Mouse (Mus musculus) cerebellum, adult 8-10 months (tissue): Measurements from ENCODE around the gene Il34.

ENCODE experiments used
- DNase-seq: peaks from one replicate; pipeline ENCODE4 v3.0.0; 2022

The Il34 gene

DNA sequence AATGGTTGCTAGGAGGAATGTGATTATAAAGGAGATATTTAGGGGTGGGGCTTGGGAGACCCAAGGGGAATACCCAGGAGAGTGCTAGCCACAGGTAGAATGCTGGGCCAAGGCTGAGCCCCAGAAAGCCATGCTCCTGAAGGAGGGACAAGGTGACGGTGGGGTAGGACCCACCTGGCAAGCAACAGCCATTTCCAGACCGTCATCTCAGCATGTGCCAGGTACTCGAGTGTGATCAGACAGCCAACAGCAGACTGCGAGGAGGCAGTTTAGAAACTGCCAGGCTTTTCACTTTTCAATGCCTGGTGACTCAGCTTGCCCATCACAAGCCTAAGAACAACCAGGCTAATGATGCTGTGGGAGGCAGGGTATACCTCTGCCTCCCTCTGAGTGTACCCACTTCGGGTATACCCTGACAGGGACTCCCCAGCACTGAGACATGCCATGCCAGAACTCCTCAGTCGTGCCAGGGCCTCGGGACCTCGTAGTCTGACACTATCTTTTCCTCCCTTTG is 74.3 kb downstream of the Il34 start:
- DNase-seq = peak; percentile 21

DNA sequence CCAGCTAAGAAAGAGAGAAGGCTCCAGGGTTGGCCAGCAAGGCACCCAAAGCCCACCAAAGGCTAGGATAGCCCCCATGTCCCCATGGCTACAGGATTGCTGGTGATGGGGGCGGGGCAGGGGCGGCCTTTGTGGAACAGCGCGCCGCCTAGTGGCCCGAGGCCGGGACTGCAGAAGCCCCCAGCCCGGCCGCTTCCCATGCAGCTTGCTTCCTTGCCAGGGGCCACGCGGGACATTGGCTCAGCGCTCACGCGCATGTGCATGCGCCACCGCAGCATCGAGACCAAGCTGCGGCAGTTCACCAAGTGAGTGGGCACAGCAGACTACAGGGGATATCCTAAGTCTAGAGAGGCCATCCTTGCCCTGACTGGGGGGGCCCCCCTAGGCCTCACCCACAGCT is 78.8 kb downstream of the Il34 start:
- DNase-seq = peak; percentile 72

DNA sequence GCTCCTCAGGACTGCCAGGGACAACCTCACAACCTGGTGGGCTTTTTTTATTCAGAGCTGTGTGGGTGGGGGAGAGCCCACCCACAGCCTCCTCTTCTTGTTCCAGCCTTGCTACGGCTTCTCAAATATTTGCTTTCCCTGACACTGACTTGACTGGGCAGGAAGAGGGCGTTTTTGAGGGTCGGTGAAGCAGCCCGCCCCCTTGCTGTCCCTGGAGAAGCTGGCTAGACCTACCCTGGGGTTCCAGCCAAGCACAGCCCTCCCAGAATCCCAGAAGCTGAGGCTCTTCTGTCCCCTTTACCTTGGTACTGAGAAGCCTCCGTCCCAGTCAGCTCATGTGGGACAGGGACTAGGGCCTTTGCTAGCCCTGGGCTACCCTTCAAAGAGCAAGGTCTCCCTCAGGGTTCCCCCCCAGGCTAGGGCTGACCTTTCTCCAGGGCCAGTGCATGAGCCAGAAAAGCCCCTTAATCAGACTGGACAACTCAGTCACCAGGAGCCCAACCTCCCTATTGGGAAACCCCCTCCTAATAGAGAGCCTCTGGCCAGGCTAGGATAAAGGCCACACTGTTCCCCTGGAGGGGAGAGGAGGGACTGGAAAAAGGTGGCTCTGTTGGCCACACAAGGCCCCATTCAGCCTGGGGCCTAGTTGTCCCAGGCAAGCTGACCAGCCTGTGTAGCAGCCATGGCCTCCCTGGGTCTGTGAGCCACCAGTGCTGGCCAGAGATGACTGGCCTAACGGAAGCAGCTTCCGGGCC is 80.5 kb downstream of the Il34 start:
- DNase-seq = no peak

DNA sequence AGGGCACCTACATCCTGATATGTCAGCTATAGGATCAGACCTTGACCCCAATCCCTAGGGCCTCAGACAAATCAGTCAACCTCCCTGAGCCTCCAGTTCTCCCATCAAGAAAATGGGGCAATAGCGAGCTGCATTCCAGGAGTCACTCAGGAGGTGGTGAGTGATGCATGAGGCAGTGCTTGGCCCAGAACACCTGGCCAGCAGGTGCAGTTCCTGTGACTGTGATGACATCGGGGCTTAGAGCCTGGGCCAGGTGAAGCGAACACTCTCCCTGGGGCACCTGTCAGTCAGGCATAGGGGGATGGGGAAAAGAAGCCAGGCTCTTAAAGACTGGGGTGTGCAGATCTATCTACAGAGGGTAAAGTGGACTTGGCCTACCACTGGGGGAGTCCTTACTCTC is 81.2 kb downstream of the Il34 start:
- DNase-seq = no peak

DNA sequence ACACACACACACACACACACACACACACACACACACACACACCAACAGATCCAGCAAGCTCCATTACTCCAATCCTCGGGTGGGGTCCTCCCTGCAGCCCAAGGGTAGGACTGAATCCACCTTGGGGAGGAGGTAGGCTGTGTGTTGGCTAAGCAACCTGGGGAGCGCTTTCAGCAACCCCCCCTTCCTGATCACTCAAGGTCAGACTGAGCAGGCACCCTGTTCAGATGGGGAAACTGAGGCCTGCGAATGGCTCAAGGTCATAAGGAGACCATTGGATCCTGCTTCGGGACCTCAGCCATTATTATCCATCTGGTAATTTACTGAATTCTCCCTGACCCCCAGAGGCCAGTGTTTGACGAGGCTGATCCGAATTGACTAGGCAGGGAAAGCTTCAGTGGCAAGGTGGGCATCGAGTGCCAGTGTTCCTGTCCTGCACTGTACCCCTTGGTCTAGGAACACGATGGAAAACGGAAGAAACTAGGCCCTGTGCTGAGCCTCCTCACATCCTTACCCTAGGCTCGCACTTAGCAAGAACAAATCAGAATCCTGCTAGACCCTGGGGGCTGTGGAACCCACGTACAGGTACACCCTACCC is 83.2 kb downstream of the Il34 start:
- DNase-seq = no peak

DNA sequence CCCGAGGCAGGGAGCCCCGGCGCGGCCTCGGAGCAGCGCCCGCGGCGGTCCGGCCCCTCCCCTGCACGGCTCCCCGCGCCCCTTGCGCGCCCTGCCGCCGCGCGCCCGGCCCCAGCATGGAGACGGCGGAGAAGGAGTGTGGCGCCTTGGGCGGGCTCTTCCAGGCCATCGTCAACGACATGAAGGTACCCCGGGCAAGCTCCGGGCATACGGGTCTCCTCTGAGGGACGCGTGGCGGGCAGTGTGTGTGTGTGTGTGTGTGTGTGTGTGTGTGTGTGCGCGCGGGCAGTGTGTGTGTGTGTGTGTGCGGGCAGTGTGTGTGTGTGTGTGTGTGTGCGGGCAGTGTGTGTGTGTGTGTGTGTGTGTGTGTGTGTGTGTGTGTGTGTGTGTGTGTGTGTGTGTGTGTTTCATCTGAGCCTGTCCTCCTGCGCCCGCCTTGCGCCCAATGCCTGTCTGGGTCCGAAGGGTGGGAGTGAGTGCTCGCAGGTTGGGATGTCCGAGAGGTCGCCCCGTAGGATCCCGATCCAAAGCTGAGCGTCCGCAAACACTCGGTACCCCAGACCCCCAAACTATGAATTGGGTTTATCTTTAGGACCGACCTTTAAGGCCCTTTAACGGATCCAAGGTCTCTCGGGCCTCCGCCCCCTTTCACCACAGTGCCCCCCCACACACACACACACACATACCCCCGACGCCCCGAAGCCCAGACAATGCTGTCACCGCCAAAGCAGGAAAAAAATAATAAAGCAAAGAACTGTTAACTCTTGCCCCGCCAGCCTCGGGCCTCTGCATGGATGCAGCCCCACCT is 83.9 kb downstream of the Il34 start:
- no peak for DNase-seq

DNA sequence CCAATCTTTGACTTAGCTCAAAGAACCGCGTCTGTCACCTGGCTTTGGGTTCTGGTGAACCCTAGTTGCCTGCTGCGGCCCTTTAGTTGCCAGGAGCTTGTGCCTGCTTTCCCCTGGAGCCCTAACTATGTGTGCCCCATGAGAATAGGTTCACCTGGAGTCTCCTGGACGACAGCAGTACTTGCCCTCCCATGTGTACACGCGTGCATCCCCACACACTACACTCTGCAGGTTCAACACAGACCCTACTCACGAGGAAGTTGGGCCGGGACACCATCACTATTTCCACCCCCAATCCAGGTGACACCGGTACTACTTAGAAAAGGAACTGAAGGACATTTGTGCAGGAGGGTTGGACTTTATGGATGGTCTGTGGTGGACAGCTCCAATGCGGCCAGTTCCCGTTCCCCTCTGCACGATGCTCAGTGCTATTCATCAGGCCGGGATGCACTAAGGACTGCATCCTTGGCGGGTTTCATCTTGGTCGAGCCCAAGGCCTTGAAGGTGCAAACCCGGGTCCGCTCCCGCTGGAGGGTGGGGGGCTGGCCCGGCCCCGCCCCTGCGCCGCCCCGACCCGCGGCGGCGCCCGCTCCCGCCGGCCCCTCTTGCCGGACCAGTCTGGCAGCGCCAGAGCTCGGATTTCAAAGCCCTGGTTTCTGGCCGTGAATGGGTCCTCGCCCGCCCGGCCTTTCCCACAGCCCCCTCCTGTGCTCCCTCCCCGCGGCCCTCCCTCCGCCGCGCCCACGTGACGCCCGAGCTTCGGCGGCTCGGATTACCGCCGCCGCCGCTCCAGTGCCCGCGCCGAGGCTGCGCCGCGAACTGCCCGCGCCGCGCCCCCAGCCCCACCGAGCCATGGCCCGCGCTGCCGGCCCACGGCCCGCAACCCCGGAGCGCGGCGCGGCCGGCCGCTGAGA is 84.8 kb downstream of the Il34 start, which contains the start of gene Mtss1l:
Gene Mtss1l, plus strand, starts transcription at position 792 of the 914 bp plus-strand sequence.
- peak; percentile 80 for DNase-seq

DNA sequence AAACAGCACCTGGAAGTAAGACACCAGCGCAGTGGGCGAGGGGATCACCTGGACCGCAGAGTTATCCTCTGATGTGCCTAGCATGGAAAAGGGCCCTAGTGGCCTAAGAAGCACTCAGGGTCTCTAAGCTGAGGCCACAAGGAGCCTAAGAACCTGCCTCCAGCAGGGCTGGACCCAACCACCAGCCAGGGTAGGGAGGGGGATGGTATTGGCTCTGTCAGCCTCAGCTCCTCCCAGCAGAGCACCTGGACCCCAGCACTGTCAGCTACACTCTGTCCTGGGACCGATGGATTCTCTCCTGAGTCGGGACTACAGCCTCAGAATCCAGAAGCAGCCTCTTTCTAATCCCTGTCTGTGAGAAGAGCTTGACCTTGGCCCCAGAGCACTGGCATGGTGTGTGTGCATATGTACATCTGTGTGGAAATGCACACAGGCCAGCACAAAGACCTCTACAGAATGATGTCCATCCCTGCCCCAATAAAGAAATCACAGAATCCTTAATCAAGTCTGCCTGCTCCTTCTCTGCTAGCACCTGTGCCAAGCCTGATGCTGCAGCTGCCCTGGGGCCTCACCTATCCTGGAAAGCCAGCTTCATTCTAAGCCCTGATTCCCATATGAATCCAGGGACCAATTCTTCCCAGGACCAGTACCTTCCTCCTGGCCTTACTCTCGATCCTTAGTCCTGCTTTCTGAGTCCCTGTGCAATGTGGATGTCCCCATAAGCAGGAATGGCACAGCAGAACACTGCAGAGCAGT is 85.6 kb downstream of the Il34 start:
- DNase-seq = no peak

DNA sequence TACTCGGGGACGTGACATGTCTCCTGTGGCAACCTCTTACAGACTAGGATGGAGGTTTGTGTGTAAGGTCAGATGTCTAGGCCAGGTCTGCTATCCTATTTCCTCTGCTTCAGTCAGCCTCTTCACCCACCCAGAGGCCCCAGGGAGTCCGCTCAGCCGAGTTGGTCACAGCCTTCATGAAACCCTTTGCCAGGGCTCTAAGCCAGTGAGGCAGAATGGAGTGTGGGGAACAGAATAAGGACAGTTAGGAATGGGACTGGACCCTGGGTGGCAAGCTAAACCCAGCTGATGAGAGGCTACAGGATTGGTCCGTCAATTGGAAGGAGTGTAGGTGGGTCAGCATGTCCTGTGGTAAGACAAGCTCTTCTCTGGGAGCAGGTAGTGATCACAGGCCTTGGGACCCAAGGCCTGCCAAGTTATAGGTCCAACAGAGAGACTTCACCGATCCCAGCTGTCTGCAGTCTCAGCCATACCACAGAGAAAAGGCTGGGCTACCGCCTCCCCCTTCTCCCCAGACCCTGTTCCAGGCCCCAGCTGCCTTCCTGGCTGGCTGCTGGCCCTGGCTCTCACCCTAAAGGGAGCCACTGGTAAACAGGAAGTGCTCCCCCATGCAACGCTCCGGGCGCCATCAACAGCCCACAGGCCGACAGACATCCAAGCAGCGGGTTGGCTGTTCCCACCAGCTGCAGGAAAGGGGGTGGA is 86.6 kb downstream of the Il34 start:
- DNase-seq = no peak

DNA sequence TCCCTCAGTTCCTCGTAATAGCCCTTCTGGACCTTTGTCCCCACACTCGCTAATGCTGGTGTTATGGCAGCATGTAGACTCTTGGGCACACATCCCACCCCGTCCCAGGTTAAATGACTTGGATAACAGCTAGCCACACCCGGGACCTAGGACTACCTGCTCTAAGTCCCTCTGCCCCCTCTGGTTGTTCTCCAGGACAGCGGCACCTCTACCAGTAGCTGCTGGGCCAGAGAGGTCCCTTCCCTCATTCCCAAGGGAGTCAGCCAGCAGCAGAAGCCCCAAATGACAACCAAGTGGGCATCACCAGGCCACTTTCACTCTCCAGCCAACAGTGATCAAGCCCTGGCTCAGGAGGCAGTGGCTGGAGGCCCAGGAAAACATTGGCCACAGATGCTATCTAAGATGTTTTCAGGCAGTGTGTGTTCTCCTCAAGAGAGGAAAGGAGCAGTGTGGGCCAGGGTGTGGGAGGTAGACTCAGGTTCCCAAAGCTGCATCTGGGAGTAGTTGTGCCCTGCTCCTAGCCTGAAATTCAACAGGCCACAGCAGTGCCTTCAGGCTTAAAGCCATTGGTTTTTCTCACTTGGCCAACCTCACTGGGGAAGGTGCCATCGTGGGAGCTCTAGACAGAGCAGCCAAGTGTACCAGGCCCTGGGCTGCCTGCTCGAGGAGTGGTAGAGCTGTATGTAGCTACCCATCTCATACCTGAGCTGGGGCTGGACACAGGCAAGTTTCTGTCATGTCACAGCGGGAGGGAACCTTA is 87.3 kb downstream of the Il34 start:
- no peak for DNase-seq

DNA sequence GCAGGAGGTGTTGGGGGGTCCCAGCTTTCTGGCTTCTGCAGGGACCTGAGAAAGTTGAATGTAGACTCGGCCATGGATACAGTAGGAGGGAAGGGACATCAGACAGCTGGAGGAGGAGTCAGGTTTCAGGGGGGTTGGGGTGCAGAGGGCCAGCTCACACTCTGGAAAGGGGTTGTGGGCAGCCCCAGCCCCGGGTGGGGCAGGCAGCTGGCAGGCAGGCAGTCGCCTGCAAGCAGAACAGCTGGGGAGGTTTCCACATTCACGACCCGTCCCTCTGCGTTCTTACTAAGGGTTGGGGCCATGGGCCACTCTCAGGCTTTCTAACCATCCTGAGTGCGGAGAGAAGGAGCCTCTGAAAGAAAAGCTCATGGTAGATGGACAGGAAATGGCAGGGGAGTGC is 88.6 kb downstream of the Il34 start:
- DNase-seq = no peak

DNA sequence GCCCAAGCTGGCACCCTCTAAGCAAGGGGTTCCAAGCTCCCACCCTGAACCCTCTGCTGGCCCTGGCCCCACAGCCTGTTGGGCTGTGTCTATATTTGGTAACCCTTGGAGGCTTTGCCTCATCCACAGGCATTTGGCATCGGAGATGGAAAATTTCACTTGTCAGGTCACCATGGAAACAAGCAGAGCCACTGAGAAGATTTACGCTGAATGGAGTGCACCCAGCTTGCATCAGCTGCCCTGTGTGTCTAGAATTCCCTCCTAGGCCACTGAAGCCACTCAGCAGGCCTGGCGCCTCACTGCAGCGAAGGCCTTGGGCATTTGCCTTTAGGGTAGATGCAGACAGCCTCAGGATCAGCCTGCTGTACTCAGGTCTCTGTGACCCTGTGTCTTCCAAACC is 89.6 kb downstream of the Il34 start:
- DNase-seq = peak; percentile 72

DNA sequence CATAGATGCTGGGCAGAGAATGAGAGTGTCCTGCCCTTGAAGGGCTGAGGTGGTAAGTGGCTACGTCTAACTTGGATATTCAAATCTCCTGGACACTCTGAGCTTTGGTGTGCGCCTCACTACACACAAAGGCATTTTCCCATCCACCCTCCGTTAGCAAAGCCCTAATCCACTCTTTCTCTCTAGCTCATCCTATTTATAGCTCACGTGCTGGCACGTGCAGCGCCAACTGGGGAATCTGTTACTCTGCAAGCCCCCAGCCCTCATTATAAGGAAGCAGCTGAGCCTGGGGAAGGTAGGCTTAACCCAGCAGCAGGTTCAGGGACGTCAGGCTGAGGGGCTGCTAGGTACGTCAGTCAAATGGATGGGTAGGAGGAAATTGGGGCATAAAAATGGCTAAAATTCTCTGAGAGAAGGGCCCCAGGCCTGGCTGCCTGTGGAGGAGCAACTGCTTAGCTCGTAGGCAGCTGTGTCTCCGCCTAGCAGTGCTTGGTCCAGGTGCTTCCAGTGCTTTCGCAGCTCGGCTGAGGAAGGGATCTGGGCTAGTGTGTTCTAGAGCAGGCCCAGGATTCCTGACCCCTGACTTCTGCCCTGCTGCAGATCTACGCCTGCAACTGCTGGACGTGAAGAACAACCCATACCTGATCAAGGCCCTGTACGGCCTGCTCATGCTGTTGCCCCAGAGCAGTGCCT is 90.8 kb downstream of the Il34 start:
- no peak for DNase-seq

DNA sequence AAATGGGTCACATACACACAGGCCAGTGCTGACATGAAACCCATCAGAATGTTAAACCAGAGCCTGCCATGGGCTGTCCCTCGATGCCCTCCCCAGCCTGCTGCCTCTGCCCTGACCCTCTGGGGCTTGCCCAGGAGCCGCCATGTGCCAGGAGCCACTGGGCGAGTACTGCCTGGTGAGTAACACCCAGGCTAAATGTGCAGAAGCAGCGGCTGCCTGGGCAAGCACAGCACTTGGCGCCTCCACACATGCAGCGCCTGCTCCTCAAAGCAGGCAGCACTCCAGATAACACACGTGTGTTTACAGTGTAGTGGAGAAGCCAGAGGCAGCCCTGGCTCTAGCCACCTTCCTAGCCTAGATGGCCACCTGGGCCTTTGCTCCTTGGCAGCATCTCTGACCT is 92.7 kb downstream of the Il34 start:
- DNase-seq = no peak

DNA sequence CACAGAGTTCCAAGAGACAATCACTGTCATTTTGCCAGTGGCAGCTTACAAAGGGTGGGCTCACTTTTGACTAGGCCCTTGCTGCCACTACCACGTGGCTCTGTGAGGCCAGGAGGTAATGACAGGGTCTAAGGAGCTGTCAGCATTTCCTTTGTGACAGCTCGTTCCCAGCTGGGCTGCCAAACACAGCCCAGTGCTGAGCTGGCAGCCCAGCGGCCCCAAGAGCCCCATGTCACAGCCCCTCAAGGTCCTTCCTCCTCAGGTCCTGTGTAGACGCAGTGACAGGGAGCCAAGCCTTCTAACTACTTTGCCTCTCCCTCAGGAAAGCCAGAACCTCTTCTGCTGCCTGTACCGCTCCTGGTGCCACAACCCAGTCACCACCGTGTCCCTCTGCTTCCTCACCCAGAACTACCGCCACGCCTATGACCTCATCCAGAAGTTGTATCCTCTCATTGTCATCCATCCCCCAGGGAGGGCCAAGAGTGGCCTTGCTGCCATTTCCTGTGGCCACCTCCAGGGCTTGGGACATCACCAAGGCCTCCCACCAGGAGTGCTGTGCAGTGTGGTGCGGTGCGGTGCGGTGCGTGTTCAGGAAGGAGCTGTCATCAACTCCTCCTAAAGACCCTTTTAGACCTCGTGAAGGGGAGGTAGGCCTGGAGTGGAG is 94.3 kb downstream of the Il34 start:
- DNase-seq = no peak

DNA sequence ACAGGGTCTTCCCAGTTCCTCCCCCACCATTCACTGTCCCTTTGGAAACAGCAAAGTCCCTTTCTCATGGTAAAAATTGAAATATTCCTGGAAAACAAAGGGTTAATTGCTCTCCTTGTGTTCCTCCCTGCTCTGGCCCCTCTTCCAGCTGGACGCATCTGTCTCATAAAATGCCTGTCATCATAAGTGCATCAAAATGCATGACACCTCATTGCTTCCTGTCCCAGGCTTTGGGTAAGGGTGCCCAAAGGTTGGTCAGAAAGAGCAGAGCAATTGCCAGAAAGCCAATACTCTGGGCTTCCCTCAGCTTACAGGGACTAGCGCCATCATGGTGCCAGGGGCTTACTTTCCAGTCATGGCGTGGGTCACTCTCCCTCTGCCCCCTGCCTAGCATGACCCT is 95.1 kb downstream of the Il34 start:
- DNase-seq = no peak

DNA sequence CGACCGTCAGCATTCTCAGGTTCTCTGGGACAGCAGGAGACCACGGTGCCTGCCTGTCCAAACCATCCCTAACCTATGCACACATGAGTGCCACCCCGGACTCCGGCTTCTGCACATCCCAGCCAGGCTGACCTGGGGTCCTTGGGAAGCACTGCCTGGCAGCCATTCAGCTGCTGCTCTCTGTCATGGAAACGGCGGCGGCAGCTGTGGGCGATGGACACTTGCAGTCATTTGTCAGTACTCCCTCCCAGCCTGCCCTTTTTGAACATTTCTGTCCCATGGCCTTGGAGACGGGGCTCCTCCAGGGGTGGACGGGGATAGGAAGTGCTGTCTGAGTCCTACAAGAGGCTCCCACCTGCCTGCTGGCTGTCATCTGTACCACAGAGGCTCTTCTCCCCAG is 97.3 kb downstream of the Il34 start:
- DNase-seq = no peak

DNA sequence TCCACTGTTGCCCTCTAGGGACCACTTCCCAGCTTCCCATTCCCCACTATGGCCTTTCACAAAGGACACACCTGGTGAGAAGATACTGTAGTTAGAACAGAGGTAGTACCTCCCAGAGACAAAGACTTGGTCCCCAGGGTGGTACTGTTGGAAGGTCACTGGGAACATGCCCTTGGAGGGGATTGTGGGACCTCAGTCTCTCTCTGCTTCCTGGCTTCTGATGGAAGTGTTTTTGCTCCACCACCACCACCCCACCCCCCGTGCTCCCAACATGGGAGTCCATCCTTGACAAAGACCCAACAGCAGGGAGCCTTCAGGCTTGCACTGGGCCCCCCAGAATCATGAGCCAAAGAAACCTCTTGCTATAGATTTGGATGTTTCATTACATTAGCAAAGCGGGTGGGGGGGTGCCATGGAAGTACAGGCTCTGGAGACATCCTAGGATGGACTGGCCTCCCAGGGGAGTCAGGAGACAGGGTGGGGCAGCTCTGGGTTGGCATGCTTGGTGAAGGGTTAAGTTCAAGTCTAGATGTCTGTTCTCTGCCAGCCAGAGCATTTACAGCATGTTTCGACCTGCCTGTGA is 99.3 kb downstream of the Il34 start:
- peak; percentile 30 for DNase-seq
